Mouse (Mus musculus) right cerebral cortex, postnatal 14 days (tissue): ENCODE measurements around the gene Ccdc169.

Experiments
- DNase-seq: peaks from one replicate; pipeline ENCODE4 v3.0.0; 2022

Ccdc169 gene

DNA sequence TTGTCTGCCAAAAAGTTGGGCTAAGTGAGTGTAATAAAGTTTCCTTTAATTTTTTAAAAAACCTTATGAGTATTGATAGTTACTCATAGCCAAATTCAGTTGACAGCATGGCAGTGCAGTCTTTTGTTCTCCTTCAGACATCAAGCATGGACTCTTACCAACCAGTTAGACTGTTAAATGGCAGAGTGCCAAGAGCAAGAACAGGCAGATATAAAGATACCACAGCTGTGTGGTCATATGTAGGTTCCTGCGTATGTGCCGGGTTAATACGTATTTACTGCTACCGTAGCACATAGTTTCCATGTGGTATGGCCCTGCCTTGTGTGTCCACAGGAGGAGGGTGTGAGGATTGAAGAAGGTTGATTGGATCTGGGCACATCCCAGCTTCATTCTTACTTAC is 14.1 kb upstream of the Ccdc169 start:
- DNase-seq, result no peak

DNA sequence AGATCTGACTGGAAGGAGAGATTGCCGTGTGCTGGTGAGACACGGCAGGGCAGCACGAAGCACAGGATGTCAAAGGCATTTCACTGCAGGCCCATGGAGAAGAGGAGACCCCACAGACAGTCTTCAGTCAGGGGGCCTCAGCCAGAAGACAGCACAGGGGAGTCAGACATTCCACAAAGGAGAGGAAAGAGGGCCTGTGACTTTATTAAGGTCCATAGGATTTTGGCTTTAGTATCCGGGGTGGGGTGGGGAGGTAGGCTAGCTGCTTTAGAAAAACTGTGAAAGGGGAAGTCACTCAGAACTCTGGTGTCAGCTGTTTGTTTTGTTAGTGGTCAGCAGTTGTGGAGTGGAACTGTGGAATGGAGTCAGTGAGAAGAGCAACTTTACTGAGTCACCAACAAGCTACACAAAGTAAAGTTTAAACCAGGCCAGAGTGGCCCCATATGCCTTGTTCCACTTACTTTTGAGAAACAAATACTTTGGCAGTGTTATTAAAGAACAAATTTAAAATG is 7.9 kb upstream of the Ccdc169 start:
- DNase-seq, result no peak

DNA sequence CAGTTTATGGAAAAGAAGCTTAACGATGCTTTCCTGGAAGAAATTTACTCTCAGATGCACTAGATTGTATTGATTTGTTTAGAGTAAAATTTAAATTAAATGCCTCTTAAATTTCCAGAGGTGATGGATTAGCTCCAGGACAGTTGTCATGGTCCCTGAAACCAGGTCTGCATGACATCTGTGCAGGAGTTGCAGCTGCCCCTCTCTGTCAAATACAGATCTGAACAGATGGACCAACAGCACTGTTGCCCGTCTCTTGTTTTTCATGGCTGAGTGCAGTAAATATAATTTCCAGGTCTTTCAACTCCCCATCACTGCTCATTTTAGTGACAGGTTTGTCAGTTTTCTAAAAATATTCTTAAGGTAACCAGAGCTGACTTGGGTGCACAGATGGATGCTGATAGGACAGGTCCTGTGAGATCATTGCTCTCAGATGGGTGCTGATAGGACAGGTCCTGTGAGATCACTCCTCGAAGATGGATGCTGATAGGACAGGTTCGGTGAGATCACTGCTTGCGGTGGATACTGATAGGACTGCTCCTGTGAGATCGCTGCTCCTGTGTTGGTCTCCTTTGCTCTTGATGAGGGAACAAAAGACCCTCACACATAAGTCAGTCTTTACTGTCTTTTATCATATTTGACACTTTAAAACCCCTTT is 5.4 kb upstream of the Ccdc169 start:
- no peak for DNase-seq

DNA sequence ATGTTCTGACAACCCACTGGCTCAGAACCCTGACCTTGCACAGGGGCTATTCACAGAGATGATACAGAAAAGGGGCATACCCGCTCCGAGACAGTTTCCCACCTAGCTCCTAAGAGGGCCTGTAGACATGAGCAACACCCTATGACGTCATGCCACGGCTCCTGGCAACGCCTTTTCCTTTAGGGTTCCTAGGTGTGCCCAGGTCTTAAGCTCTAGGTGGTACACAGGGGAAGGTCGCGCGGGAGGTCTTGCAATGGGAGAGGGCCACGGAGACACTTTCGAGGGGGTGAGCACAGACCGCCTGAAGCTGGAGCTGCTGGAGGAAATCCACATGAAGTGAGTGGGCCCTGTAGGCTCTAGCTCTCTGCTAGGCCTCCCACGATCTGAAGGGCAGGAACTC is 2.7 kb downstream of the Ccdc169 start:
- DNase-seq, result no peak

DNA sequence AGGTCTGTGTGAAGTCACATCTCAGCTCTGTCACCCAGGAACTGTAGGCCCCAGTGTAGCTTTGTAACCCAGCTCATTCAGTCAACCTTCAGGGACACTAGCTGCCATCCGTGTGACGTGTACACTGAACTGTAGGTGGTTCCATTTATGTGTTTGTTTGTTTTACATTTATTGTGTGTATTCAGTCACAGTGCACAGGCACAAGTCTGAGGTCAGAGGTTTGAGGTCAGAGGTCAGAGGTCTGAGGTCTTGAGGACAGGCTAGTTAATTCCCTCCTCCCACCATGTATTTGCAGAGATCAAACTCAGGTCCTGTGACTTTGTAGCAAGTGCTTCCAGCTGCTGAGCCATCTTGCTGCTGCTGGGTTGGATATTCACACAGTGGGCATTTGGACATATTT is 4.3 kb downstream of the Ccdc169 start:
- DNase-seq, result no peak

DNA sequence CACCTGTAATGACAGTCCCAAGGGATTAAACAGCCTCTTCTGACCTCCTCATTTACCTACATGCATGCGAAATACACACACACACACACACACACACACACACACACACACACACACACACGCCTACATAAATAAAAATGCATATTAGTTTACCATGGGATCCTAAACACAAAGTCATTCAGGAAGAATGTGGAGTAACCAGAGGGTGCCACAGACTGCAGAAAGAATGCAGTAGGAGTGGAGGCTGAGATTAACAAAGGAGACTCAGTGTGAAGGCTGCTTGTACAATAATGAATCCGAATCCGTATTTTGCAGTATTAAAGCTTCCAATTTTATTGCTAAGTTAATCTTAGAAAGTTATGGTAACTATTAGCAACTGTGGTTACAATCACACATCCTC is 7.8 kb downstream of the Ccdc169 start:
- DNase-seq, result no peak

DNA sequence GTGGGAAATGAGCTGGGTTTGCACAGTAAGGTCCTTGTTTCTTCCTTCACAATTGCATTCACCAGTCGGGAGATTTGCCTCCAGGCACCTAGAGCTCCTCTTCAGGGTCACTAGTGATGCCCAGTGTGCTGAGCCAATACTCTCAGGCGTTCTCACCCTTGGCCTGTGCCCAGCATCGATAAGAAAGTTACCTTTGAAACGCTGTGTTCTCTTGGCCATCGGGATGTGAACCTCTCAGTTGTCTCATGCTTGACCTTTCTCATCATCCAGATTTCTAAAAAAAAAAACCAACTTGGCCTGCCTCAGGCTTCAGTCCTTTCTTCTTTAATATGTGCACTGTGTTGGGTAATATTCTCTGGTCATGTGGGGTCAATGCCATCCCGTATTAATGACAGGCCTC is 9.3 kb downstream of the Ccdc169 start:
- no peak for DNase-seq

DNA sequence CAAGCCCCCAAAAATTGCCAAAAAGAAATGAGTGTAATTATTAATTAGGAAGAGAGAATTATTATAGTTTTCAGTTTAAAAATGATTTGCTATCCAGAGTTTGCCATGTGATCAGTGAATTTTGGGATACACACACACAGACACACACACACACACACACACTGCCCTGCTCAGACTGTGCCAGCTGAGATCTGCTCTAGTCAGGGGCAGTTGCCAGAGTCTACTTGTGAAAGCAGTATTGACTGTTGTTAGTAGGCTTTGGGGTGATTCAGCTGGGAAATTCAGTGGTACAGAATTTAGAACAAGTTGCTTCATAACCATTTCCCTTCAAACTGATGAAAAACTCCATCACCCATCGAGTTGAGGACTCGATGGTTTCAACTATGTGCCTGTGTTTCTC is 10.0 kb downstream of the Ccdc169 start:
- no peak for DNase-seq

DNA sequence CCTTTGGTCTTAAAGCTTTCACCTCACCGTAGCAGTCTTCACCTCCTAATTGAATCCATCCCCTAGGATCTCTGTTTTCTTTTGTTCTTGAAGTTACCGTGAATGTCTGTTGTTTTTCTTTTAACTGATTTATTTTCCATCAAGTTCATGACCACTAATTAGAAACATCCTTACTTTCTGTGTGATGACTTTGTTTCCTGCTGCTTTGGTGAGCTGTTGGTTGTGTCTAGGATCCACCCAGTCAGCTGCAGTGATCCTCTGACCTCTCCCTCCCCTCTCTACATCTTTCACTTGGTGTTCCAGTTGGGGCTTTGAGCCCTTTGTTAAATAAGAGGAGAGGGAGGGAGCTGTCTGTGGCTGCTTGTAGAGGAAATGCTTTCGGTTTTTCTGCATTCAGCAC is 11.0 kb downstream of the Ccdc169 start:
- no peak for DNase-seq

DNA sequence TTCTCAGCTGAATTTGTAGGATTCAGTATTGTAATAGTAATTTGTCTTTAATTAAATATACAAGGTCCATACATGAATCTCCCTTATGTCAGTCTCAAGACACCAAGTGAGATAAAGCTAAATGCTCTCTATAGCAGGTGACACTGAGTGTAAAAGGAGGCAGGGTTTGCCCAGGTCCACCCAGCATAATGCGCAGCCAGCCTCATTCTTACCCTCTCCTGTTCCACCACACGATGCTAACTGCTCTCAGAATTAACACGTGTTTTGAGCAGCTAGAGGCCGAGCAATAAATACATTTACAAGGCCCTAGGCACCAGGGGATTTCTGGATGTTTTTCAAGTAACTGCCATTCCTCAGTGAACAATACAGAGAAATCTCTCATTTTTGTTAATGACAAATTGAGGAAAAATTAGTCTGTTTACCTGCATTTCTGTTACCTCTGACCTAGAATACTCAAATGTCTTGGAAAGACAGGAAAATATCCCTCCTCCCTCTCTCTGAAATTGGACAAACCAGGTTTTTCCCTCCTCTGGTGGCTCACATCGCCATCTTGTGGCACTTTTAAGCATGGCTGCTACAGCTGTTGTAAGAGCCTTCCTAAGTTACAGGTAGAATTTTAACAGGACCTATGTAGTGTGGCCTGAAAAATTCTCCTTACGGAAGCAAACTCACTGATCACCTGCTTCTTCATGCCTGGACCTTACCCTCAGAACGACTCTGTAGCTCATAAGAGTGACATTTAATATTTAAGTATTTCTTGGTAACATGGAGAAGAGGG is 14.7 kb downstream of the Ccdc169 start:
- peak; percentile 78 for DNase-seq

DNA sequence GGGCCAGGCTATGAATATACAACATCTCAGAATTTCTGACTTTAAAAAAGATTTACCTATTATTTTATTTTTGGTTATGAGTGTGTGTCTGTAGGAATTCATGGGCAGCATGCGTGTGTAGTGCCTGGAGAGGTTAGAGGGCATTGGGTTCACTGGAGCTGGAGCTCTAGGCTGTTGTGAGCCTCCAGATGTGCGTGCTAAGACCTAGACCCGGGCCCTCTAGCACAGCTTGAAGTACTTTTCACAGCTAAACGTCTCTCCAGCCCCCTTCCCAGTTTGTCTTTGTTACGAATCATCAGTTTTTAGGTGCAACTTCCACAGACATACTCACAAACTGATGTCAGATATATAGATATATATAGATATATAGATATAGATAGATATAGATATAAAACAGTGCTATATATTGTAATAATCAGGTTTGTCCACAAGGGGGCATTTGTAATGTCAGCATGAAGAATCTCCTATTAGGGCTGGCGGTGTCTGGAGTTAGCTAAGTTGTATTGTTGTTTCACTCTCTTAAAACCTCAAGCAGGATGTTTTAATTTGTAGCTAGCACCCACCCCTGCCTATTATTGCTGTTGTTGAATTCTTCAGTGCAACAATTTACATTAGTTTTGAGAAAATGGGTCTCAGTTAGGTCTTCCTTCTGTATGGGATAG is 15.7 kb downstream of the Ccdc169 start:
- DNase-seq, result no peak

DNA sequence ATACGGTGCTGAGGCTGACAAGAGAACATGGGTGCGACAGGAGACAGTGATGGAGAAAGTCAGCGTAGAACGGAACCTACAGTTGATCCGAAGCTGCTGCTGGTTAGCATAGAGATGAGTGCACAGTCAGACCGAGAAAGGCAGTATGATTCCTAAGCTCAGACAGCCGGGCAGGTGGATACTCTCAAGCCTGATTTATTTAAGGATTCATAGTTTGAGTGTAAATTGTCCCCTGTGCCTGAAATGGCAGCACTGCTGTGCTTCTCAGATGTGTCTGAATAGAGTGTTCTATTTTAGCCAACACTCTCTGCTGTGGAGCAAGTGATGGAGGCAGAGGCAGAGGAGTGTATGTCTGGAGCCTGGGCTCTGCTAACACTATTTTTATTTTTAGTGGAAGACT is 17.0 kb downstream of the Ccdc169 start:
- DNase-seq, result no peak

DNA sequence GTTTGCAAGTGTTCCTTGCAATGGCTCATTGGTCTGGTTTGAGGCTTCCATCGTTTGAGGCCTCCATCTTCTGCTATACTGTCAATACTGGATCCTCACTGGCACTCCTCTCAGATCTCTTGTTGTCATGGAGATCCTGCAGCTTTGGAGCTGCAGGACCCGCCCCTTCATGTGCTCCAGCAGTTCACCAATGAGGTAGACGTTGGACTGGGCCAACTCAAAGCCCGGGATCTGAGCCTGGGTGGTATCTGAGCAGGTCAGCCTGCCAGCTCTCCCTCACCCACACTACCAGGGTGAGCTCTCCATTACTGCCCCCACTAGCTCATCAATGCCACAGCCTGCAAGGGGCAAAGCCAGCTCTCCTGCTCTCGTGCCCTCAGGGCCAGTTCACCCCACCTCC is 20.3 kb downstream of the Ccdc169 start:
- DNase-seq, result no peak

DNA sequence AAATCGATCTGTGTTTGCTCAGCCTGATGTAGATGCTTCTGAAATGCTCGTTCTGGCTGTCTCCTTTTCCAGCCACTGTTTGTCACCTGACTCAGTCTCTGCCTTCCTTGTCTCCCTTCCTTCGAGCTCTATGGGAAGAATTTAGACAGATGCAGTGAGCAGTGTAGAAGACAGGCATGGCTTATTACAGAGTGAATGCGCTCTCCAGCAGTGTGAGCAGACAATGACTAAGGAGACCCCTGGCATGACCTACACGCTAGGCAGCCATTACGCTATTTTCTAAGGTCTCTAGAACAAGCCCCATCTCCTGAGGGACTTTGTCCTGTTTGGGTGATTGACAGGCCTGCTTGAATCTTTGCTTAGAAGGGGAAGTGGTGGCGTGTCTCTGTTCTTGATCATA is 24.0 kb downstream of the Ccdc169 start:
- no peak for DNase-seq

DNA sequence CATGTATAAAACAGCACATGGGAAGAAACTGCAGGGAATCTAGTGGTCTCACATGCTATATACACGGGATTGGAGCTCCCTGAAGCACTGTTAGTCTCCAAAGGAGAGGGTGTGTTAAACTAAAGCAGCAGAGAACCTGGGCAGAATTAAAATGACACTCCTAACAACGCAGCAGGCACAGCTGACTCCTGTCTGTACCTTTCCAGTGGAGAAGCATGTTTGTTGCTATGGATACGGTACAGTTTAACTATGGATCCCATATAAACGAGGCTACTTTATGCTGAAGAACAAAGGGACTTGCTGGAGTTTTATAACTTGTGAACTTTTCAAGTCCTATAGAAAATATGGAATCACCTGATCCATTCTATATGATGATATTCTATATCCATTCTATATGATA is 26.4 kb downstream of the Ccdc169 start:
- no peak for DNase-seq

DNA sequence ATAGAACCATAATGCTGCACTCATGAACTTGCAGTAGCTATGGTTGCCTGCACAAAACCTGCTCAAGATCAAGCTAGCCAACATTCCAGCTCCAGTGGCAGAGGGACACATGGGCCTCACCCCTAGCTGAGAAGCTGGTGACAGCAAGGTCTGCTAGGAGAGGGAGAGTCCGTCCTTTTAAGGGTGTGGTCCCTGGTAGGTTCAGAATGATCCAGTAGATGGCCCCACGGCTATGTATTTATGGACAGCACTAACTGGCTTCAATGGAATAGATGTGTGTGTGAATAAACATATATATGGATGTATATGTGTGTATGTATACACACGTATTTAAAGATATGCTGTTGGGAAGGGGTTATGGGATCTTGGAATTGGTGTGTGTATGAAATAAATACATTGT is 35.3 kb downstream of the Ccdc169 start:
- DNase-seq, result no peak

DNA sequence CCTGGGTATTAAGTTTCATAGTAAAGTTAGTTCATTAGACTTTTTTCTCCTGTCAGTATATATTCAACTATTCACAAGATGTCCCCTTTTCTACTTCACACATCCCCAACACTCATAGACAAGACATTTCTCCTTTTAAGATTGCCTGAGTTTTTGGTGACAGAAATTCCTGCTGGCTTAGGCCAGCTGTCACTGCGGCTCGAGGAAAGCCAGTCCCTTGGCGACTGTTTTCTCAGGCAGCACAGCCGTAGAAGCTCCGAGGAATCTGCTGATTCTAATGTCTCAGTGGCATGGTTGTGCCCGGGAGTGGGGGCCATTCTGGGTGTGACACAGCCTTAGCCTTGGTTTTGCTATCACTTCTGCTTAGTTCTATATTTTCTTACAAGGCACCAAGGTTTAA is 40.1 kb downstream of the Ccdc169 start:
- no peak for DNase-seq

DNA sequence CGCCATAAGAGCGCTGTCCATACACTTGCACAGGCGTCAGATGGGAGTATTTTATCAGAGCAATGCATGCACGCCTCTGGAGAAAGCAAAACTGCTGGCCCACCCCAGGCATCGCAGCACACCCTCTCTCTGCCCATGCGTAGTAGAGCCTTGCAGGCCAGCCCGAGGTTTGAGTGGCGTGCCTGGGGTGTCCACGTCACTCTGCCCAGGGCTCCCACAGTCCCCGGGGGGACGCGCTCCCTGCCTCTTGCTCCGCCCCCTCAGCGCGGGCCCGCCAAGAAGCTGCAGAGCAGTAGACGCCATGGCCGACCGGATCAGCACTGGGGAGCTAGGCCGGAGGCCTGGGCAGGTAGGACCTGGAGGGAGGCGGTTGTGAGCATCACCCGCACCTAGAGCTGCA is 44.6 kb downstream of the Ccdc169 start, which contains the start of gene Sohlh2:
Gene Sohlh2 (plus strand): TSS at position 263 of the 400 bp plus-strand sequence.
- no peak for DNase-seq

DNA sequence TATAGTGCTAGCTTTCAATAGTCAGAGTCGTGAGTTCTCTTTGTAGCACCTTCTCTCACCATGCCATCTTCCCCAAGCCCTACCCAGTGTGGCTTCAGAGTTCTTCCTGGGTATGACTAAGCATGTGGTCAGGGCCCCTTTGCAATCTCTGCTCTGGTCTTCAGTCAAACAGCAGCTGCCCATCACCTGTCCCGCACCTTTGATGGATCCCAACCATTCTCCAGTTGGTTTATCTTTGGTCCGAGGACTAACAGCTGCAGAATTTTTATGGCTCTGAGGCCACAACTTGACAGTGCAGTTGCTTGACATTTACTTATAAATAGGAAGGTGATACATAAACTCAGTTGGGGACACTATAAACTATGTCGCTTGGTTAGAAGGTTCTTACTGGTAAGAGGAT is 54.5 kb downstream of the Ccdc169 start:
- DNase-seq, result no peak

DNA sequence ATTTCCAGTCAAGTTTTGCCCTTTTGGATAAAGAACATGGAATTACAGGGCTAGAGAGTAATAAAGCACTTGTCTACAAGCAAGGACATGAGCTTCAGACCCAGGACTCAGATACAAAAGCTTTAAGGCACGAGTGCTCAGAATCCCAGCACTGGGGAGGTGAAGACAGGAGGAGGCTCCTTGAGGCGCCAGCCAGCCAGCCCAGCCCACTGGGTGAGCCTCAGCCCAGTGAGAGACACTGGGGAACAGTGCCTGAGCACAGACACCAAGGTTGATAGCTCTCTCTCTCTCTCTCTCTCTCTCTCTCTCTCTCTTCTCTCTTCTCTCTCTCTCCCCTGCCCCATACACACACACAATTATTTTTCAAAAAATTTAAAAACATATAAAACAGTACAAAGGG is 56.2 kb downstream of the Ccdc169 start:
- DNase-seq, result no peak

DNA sequence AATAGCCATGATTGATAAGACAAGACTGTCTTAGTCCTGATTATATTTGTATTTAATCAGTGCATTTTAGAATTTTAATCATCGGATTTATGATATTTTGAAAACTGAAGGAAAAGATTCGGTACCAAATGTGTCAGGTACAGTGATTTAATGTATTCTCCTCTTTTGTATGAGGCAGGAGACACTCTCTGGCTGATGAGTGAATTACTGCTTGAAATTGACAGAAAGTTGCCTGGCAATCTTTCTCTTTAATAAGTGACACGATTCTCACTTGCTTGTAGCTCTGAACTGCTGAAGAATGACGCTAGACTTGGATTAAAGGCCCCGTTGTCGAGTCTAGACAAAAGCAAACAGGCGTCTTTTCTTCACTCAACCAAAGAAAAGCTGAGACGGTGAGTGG is 57.7 kb downstream of the Ccdc169 start:
- DNase-seq, result no peak

DNA sequence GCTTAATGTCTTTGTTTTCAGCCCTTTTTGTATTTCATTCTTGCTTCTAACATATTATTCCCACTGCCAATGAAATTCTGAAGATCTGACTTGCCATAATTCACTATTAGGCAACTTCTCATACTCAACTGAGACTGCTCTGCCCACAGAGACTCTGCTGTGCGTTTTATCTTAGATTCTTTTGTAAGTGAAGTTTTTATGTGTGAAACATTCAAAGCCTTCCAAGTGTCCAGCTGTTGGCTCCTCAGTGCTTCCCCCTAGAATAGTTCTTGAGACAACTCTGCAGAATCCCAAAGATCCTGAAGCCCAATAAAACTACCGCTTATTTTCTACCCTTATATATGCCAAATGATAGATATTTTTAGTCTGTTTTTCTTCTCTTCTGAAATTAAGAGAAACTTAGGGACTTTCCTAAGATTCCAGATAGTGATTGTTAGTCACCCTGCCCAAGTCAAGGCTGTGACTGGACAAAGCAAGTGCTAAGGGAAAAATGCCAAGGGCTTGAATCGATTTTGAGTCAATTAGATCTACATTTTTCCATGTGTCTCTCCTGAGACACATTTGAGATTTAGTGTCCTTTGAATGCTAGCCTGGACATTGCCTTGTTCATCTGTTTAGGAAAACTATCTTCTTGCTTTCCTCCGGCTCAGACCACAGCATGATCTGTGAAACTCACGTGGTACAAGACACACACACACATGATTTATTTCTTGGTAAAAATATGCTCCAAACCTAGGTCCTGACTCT is 58.6 kb downstream of the Ccdc169 start:
- no peak for DNase-seq

DNA sequence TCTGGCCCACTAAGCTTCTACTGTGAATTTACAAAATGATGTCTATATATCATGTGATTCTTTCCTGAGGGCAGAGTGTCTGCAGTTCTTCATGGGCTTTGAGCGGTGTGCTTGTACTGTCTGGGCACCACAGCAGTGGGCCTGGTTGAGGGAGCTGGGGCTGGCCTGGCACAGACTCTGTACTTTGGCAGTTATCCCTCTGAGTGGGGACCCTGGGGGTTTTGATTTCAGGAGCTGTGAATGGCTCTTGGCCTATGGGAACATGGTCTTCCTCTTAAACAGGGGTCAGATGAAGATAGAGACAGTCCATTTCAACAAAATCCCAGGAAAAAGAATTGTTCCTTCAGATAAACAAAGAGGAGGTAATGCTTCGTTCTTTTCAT is 59.2 kb downstream of the Ccdc169 start:
- no peak for DNase-seq
